Mouse (Mus musculus) WW6 (cell line): Measurements from ENCODE around the gene Lrrc75a.

Source experiments
- DNase-seq: peaks from one replicate; pipeline ENCODE4 v3.0.0-alpha.2; 2013; ENCODE audit warnings: low read depth, low spot score

The Lrrc75a gene

DNA sequence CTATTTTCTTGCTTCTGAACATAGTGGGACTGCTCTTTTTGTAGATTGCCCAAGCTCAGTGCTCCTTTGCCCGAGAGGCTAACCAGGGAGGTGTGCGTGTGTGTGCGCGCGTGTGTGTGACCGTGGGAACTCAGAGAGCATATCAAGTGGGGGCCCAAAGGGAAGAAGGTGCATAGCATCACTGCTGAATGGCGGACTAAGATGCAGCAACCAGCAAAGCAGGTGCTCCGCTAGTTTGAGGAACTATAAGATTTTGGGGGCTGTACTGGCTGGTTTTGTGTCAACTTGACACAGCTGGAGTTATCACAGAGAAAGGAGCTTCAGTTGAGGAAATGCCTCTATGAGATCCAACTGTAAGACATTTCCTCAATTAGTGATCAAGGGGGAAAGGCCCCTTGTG, 27.2 kb downstream of the Lrrc75a start:
- DNase-seq: no peak

DNA sequence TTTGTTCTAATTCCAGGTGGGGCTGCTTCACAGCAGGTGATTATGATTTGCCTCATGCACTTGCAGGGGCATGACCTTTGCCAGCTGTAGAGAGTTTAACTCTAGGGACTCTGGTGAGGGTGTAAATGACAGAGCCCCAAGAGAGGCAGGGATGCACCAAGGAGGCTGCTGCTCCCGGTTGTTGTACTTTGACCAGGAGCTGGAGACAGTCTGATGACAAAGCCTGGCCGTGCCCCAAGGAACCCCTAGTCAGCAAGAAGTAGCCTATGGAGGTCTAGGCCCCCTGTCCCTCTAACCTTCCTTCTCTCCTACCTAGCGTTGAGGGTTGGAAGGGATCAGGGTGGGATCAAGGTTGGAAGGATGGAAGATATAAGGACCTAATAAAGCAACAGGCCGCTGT, 32.9 kb downstream of the Lrrc75a start:
- no peak for DNase-seq

DNA sequence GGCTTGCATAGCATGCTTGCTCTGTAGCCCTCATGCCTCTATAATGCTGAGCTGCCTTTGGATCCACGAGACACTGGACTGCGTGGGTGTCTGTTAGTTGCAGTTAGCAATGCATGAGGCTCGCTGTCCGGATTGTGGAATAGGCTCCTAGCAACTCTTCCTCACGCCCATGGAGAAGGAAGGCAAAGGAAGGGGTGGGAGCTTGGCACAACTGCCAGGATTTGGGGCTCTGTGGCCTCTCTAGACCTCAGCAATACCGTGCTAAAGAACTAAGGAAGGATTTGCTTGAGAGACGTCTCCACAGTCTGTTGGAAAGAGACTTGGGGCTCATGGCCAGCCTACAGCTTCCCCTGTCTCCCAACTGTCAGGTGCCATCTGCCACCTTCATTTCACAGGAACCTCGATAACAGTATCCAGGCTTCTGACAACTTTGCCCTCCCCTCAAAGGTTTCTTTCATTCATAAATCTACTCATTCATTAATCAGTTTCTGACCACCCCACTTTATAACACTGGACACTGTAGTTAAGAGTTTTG, 33.4 kb downstream of the Lrrc75a start:
- no peak for DNase-seq

DNA sequence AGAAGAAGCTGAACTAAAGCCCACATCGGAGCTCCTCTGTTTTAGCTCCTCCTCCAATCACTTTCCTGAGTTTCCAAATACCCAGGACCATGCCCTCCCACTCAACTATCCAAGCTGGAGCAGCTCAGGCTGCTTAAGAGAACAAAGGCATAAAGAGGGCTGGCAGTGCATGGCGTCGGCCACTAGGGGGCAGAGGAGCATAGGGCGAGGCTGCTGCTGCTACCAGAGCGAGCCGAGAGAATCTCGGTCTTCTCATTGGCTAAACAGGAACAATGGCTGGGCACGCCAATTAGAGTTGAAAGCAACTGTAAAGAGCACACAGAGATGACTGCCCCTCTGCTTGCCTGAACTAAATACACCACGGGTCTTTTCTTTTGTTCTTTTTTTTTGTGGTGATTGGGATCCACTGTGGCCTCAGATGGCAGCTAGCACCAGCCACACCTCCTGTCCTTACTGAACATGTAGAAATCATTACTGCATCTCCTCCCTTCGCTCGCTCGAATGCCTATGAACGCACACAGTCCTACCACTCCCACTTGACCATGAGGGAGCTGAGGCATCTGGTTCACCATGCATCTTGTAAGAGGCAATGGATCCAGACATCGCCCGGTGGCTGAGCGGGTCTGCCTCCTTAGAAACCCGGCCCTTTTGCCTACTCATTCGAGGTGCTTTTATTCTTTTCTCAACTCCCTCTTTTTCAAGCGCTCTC, 34.5 kb downstream of the Lrrc75a start:
- DNase-seq: peak; percentile 99

DNA sequence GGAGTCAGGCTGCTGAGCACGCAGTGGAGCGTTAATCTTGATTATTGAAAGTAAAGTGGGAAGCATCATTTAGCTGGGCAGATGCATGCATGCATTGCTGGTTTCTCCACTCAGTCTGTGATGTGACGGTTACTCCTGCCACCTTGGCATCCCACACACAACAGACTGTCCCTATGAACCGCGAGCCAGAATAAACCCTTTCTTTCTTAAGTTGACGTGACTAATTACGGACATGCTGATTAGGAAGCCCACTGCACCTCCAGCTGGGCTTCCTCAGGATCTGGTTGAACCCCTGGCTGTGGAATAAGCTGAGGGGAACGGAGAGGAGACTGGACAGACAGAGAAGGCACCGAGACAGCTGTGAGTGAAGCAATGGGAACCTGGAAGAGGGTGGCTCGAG, 35.7 kb downstream of the Lrrc75a start:
- no peak for DNase-seq

DNA sequence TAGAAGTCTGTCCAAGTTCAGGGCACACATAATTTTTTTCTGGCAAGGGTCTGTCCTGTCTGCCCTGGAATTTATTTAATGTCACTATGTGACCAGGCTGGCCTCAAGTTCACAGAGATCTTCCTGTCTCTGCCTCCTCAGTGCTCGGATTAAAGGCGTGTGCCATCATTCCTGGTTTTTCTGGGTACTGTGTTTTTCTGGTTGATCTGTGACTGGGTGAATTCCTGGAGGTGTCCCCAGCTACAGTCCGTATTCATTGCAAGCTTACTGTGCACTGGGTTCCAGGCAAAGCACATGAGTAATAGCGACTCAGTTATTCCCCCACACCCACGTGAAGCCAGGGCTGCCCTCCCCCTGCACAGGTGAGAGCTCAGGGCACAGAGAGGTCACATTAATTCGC, 38.0 kb downstream of the Lrrc75a start:
- no peak for DNase-seq

DNA sequence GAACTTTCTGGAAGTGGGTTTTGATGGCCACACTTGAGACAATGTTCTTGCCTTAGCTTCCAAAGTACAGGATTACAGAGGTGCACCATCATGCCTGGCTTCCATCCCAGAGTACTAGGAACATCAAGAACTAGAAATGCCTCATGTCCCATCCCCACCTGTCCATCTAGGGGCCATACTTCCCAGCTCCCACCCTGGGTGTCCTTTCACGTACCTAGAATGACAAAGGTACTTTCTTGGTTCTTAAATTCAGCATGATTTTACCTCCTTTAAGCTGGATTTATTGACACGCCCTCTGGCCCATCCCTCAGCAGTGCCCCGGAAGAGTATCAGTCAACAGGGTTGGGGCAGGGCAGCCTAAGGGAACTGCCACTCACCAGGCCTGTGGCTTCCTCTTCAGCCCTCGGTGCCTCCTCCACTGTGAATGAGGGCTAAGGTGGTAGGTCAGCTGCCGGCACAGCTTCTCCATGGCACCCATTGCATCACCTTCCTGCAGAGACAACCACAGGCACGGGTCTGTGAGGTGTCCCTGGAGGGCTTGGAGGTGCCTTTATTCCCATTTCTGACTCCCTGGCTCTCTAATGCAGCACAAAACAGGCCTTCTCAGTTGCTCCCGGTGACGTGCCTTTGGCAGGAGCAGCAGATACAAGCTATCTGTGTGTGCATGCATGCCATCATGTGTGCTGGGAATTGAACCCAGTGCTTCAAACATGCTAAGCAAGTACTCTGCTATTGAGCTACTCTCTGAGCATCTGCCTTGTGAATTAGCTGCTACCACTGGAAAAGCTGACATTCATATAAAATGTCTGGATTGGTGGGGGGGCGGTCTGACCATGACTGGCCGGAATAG, 39.3 kb downstream of the Lrrc75a start:
- DNase-seq: no peak

DNA sequence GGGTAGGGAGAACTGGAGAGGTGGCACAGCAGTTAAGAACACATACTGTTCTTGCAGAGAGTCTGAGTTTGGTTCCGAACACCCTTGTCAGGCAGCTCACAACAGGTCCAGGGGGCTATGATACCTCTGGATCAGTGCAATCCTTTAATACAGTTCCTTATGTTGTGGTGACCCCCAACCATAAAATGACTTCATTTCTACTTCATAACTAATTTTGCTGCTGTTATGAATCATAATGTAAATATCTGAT, 40.4 kb downstream of the Lrrc75a start:
- DNase-seq: no peak

DNA sequence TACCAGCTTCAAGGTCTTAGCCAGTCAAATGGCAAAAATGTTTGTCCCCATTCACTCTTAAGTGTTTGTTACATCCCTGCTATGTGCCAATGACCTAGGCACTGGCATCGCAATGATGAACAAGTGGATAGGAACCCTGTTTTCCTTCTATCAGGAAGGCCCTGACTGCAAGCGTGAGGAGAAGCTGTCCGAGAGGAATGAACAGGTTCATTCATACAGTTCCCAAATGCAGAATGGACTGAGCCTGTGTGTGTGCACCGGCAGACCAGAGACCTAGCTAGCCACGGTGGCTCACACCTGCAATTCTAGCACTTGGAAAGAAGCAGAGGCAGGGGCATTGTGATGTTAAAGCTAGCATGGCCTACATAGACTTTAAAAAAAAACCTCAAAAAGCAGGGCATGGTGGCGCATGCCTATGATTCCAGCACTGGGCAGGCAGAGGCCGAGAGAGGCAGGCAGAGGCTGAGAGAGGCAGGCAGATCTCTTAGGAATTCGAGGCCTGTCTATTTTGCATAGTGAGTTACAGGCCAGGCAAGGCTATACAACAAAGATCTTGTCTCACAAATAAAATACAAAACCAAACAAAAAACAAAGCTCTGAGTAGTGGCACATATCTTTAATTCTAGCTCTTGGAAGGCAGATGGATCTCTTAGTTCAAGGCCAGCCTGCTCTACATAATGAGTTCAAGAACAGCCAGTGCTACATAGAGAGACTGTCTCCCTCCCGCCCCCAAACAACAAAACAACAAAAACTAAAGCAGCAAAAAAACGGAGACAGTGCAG, 41.0 kb downstream of the Lrrc75a start:
- DNase-seq: no peak

DNA sequence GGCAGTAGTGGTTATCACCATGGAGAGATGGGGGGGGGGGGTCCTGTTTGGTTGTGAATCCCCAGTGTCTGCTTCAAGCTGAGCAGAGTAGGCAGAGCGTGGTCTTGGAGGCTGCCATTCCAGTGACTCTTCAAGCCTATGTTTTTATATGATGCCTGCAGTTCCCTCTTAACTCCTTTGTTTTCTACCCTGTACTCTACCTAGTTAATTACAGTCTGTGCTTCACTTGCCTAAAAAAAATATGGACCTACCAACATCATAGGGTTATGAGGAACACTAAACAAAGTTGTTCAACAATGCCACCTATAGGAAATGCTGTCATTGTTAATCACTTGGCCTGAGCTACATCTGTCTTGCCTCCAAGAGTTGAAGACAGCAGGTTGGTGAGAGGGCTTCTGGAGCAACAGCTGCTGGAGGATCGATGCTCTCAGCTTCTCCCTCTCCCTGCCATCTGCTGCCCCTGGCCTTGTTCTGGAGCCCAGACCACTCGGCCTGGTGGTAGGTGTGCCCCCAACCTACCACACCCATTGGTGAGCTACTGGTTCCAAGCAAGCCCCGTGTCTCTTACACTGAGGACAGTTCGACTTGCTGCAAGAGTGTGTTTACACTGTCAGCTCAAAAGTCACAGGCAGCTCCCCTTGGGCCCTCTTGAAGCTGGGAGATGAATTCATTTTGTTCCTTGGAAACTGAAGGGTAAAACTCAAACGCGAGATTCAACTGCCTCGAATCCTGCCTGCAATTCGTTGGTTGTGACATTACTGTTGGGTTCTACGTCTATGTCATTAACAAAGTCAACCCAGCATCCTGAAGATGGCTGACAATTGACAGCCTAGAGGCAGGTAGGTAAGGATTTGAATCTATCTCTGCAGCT, 41.8 kb downstream of the Lrrc75a start:
- no peak for DNase-seq

DNA sequence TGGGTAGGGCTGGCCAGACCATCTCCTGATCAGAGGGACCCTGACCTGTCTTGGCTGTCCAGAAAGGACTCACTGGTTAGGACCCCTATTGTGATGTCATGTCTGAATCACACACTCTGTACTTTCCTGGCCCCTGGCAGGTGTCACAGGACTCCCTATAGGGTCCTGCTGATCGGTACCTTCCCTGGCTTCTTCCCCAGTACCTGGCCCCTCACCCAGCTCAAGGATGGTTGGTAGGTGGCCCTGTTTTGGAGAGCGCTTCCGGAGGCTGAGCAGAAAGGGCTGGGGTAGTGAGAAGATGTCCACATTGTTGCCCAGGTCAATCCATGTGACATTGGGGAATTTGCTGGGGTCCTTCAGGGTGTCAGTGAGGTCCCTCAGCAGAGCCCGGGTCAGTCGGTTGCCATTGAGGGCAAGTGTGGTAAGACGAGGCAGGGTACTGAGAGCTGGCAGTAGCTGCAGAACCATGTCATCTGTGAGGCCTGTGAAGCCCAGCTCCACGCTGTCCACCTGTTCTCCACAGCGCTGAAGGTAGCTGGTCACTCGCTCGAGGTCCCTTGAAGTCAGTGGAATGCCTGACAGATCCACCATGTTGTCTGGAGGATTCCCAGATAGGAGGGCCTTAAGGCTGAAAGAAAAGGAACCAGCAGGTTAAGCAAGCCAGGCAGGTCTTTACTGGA, 42.6 kb downstream of the Lrrc75a start:
- no peak for DNase-seq

DNA sequence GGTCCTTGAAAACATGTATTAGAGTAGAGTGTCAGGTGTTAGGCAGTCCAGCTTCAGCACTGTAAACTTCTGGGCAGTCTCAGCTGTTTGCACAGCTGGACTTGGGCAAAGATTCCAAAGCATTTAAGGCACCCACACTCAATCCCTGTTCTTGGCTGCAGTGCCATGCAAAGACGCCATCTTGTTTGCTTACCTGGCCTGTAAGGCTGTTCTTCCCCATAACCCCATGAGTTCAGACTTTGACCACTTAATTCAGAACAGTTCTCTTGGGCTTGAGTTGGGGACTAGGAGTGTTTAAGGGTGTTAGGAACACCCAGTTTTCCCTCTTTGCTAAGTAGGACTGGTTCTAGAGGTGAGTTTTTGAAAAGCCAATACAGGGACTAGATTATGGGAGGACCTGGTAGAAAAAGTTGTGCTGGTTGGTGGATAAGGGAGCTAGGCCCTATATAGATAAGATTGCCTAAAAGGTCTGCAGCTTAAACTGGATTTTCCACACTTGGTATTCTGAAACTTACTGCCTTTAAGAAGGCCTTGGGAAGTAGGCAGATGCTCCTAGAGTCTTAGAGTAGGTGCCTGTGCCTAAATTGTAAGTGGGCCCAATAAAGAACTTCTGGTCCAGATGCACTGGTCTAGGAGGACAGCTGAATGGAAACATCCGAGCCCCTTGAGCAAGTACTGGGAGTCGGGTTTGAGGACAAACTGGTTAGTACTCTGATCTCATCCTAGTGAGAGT, 43.3 kb downstream of the Lrrc75a start:
- DNase-seq: no peak

DNA sequence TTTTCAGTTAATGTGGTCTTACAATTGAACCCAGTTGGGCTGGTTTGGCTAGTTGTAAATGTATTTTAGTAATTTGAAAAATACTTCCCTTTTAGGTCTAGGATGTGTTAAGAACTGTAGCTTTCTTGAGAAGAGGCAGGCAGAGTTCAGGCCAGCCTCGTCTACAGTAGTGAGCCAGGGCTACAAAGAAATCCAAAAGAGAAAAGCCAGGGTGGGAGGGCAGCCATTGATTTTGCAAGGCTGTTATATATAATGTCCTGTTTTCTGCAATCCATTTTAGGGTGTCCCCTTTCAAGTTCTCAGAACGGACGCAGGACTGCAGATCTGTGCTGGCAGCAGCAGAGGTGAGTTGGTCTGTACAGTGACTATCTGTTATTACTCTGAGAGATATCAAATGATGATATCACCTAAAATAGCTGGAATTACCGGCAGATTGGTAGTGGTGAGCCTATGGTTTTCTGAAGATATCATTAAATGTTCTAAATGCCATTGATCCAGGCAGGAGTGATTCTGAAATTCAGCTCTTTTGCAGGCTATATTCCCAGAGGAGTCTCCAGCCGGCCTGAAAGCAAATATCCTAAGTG, 44.1 kb downstream of the Lrrc75a start:
- no peak for DNase-seq

DNA sequence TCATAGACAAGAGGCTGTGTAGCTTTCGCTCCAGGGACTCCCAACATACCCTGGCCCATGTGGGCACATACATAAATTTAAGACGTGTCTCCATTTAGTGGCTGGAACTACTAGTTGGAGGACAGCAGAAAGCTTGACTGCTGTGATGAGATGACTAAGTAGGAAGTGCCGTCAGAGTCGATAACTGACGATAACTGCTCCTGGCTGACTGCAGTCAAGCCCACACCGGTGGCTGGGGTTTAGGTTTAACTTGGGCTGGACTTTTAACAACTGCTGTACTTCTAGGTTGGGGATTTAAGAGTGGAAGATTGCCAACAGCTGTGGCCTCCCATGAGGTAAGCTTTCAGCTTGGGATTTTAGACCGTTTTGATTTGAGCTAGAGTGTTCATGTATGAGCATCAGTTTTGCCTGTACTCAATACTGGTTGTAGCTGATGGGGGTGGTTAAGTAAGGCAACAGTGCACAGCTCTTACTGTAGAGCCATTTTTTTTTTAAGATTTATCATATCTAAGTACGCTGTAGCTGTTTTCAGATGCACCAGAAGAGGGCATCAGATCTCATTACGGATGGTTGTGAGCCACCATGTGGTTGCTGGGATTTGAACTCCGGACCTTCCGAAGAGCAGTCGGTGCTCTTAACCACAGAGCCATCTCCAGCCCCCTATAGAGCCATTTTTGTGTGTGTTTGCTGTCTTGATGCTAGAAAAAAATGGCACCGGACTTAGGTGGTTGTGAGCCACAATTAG, 44.8 kb downstream of the Lrrc75a start:
- no peak for DNase-seq

DNA sequence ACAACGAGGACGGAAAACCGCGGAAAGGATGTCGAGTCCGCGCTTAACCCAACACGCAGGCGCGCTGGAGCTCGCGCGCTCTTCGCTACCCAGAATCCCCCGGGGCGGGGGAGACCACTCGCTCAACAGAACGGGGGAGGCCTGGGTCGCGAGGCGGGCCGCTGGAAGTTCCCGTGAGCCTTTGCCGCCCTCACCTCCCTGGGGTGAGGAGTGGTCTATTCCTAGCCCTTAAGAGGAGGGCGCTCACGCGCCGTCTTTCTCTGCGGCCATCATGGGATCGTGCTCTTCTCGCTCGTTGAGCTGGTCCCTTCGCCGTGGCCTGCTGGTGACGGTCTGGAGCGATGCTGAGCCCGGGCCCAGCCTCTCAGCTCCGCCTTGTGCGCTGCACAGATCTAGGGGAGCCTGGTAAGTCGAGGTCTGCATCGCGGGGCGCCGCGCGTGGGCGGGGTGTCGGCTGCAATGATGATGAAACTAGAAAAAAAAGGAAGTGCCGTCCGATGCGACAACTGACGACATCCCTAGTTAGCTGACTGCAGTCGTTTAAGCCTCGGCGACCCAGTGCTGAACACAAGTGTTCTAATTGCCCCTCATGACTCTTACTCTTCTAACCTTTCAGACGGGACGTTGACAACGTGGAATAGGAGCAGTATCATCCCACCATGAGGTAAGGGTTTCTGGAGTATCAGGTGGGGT, 45.6 kb downstream of the Lrrc75a start:
- peak; percentile 99 for DNase-seq

DNA sequence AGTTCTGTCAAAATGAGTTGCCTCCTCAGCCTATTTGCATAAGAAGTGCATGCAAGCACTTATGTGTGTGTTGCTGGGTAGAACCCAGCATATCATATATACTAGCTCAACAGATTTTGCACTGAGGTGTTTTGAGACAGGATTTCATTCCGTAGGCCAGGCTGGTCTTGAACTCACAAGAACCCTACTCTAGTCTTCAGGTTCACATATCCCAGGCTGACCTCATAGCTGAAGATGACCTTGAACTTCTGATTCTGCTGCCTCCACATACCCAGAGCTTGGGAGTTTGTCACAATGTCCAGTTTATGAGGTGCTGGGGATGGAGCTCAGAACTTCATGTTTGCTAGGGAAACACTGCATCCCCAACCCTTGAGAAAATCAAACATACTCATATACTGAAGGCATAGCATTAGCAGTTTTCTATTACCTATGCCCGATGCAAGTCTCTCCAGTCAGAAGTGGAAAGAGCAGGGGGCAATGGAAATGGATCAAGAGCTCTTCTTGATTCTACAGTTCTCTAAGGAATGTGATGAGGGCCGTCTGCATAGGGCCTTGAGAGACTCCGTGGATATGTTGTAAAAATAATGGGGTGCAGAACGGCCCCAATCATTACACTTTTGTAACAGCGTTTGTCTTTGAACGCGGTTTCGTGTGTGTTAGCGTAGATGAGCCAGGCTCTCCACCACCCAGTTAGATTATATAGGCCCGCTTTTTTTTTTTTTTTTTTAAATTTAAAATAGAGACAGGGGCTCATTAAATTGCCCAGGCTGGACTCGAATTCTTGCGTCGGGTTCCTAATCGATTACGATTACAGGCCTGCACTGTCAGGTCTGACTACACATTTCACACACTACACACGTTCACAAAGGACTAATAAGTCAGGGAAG, 46.3 kb downstream of the Lrrc75a start:
- DNase-seq: no peak

DNA sequence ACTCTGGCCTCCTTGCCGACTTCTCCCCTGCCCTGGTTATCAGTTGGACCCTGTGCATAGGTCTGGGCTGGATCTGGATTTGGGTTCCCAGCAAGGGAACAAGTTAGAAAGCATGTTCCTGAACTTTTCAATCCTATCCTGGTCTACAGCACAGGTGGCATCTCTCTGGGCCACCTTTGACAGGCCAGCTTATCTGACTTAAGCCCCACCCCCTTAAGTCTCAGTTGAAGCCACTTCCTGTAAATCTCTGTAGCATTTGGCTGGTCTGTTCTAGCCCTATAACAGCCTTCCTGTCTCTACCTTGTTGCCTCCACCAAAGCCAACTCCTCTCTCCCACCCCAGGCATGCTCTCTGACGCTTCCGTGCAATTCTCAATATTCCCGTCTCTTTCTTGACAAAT, 49.8 kb downstream of the Lrrc75a start:
- DNase-seq: no peak
